In genomic region chr10:124175598-124175997, GRCm38 (mm10) we compare ENCODE assay signal across 23 mouse cellular contexts.
DNase-seq lines count a peak whose midpoint lies in the region; ATAC-seq lines count a peak whose summit lies in the region.
"Had no signal": no experiment of that assay in that cellular context is flagged by ENCODE, and none has a peak within 500 bp of the region (broad histone marks: within the 10 kb centered on the region; RNA-seq: fewer than 3 reads in every experiment).

No protein-coding gene starts in this region.

- H3K4me2 ChIP-seq in limb, embryonic 11.5 days (ENCODE audit: low read depth, severe bottlenecking): no peak overlapping the region
- H3K4me2 ChIP-seq in midbrain, embryonic 13.5 days (replicated peaks): no peak overlapping the region
- no peak overlapping the region for H3K4me2 ChIP-seq in midbrain, embryonic 16.5 days (ENCODE audit: low read length)
- H3K4me2 ChIP-seq: heart, embryonic 11.5 days; hindbrain, embryonic 13.5 days had no signal

- ATAC-seq in limb, embryonic 11.5 days (ENCODE audit: insufficient number of reproducible peaks, low FRiP score, low TSS enrichment, low read depth): 0 out of 2 replicates have a peak, but pooled peaks have one; percentile 48
- peak; percentile 60 for ATAC-seq in midbrain, embryonic 13.5 days
- ATAC-seq in midbrain, embryonic 16.5 days: no peak
- ATAC-seq: forebrain, embryonic 14.5 days; hindbrain, postnatal 0 days; inflammation-experienced regulatory T-cells, adult 6 months; Patski had no signal

- H3K9me3 ChIP-seq in limb, embryonic 11.5 days (ENCODE audit: control insufficient read depth, low read length): no peaks in the 10 kb centered on the region
- no peaks in the 10 kb centered on the region for H3K9me3 ChIP-seq in limb, embryonic 10.5 days (replicated peaks)
- no peaks in the 10 kb centered on the region for H3K9me3 ChIP-seq in midbrain, embryonic 13.5 days
- no peaks in the 10 kb centered on the region for H3K9me3 ChIP-seq in midbrain, embryonic 16.5 days (replicated peaks; ENCODE audit: control insufficient read depth, low read length, poor library complexity, severe bottlenecking)
- H3K9me3 ChIP-seq: forebrain, embryonic 10.5 days; hindbrain, embryonic 13.5 days had no signal

- H3K4me1 ChIP-seq in limb, embryonic 11.5 days (ENCODE audit: control insufficient read depth, insufficient read depth, low read length): no peaks in the 10 kb centered on the region
- H3K4me1 ChIP-seq in limb, embryonic 10.5 days: no peaks in the 10 kb centered on the region
- no peaks in the 10 kb centered on the region for H3K4me1 ChIP-seq in midbrain, embryonic 13.5 days (replicated peaks)
- no peaks in the 10 kb centered on the region for H3K4me1 ChIP-seq in midbrain, embryonic 16.5 days (ENCODE audit: control insufficient read depth, insufficient read depth, low read length)
- H3K4me1 ChIP-seq: forebrain, embryonic 10.5 days; hindbrain, embryonic 13.5 days had no signal

- no peaks in the 10 kb centered on the region for H3K36me3 ChIP-seq in limb, embryonic 11.5 days (ENCODE audit: control insufficient read depth, insufficient read depth, low read length)
- H3K36me3 ChIP-seq in limb, embryonic 10.5 days: no peaks in the 10 kb centered on the region
- no peaks in the 10 kb centered on the region for H3K36me3 ChIP-seq in midbrain, embryonic 13.5 days
- H3K36me3 ChIP-seq in midbrain, embryonic 16.5 days (ENCODE audit: control insufficient read depth, insufficient read depth, low read length): no peaks in the 10 kb centered on the region
- H3K36me3 ChIP-seq: forebrain, embryonic 10.5 days; G1E; hindbrain, embryonic 13.5 days had no signal

- WGBS in limb, embryonic 11.5 days: 78% methylated on average over 2 of the region's 2 CpGs
- WGBS in limb, embryonic 10.5 days: 76% methylated on average over 2 of the region's 2 CpGs
- WGBS in midbrain, embryonic 13.5 days: 72% methylated on average over 2 of the region's 2 CpGs
- 64% methylated on average over 2 of the region's 2 CpGs for WGBS in midbrain, embryonic 16.5 days

- peak; percentile 1 for DNase-seq in adrenal gland, adult 2 months
- DNase-seq in adrenal gland, postnatal 14 days: no peak
- DNase-seq in limb, embryonic 11.5 days (ENCODE audit: low spot score): no peak
- no peak for DNase-seq in limb, embryonic 10.5 days (ENCODE audit: low spot score)
- DNase-seq in retina, embryonic 14.5 days (ENCODE audit: low spot score): peak; percentile 21
- DNase-seq in heart, adult 18-20 months: no peak
- DNase-seq: adrenal gland, postnatal 25 days; B cell, adult 2 months; cerebellum, adult 18-20 months; cerebellum, adult 9-10 months; cerebellum, postnatal 14 days; gastrocnemius, postnatal 36 days had no signal

- no peak overlapping the region for H3K9ac ChIP-seq in limb, embryonic 11.5 days (ENCODE audit: low read length)
- H3K9ac ChIP-seq in midbrain, embryonic 13.5 days (replicated peaks): no peak overlapping the region
- H3K9ac ChIP-seq in midbrain, embryonic 16.5 days (ENCODE audit: low read depth, low read length): no peak overlapping the region
- H3K9ac ChIP-seq: hindbrain, embryonic 13.5 days had no signal

- H3K4me3 ChIP-seq in limb, embryonic 11.5 days (ENCODE audit: low read depth, low read length): no peak overlapping the region
- no peak overlapping the region for H3K4me3 ChIP-seq in limb, embryonic 10.5 days
- no peak overlapping the region for H3K4me3 ChIP-seq in midbrain, embryonic 13.5 days (replicated peaks)
- H3K4me3 ChIP-seq in midbrain, embryonic 16.5 days (ENCODE audit: low read depth, low read length): no peak overlapping the region
- H3K4me3 ChIP-seq: forebrain, embryonic 10.5 days; hindbrain, embryonic 13.5 days had no signal

- no peaks in the 10 kb centered on the region for H3K27me3 ChIP-seq in limb, embryonic 11.5 days (ENCODE audit: control insufficient read depth, insufficient read depth, low read length)
- no peaks in the 10 kb centered on the region for H3K27me3 ChIP-seq in limb, embryonic 10.5 days (ENCODE audit: low read depth, poor library complexity, severe bottlenecking)
- H3K27me3 ChIP-seq in midbrain, embryonic 13.5 days: no peaks in the 10 kb centered on the region
- no peaks in the 10 kb centered on the region for H3K27me3 ChIP-seq in midbrain, embryonic 16.5 days (ENCODE audit: control insufficient read depth, insufficient read depth, low read depth, low read length)
- H3K27me3 ChIP-seq: CH12.LX; hindbrain, embryonic 13.5 days; Patski had no signal

- H3K27ac ChIP-seq in limb, embryonic 11.5 days (replicated peaks; ENCODE audit: low read depth, low read length): no peak overlapping the region
- no peak overlapping the region for H3K27ac ChIP-seq in limb, embryonic 10.5 days
- no peak overlapping the region for H3K27ac ChIP-seq in midbrain, embryonic 13.5 days
- H3K27ac ChIP-seq in midbrain, embryonic 16.5 days (ENCODE audit: low read length): no peak overlapping the region
- H3K27ac ChIP-seq: forebrain, embryonic 10.5 days; hindbrain, embryonic 13.5 days; hindbrain, postnatal 0 days had no signal

Comparison
In these comparisons a context has a peak if more than half of its experiments do, and no peak if none do; other contexts are left out.
1. DNase-seq: peak in adrenal gland, adult 2 months (single experiment) and retina, embryonic 14.5 days (single experiment); none in adrenal gland, postnatal 14 days (single experiment), limb, embryonic 11.5 days (single experiment), limb, embryonic 10.5 days (single experiment) and heart, adult 18-20 months (0 of 2).